Mouse (Mus musculus): ENCODE results near the gene Nudt3. TPM values are rescaled to one million over a fixed set of nuclear protein-coding genes. Genes with fewer than 3 reads are reported as not detected.

Nudt3 gene
- total RNA-seq, 2 experiments from 2014 or later: 78.9 to 143 TPM

- ATAC-seq (replicated peaks; ENCODE audit: low FRiP score, low TSS enrichment, poor library complexity, severe bottlenecking): peak; percentile 82
Observed at GRCm38 (mm10) chr17:27603522-27604234, 19.6 kb downstream of the Nudt3 start.

GRCm38 (mm10) chr17:27603036-27603435, 20.3 kb downstream of the Nudt3 start:
- 0 out of 2 replicates have a peak, but pooled peaks have one; percentile 2 for ATAC-seq (replicated peaks; ENCODE audit: low FRiP score, low TSS enrichment, poor library complexity, severe bottlenecking)

- ATAC-seq (replicated peaks; ENCODE audit: low FRiP score, low TSS enrichment, poor library complexity, severe bottlenecking): no peak
Observed at GRCm38 (mm10) chr17:27600869-27601268, 22.4 kb downstream of the Nudt3 start.

GRCm38 (mm10) chr17:27600286-27600685, 23.0 kb downstream of the Nudt3 start:
- no peak for ATAC-seq (replicated peaks; ENCODE audit: low FRiP score, low TSS enrichment, poor library complexity, severe bottlenecking)

- no peak for ATAC-seq (replicated peaks; ENCODE audit: low FRiP score, low TSS enrichment, poor library complexity, severe bottlenecking)
Observed at GRCm38 (mm10) chr17:27596376-27597190, 26.7 kb downstream of the Nudt3 start.

GRCm38 (mm10) chr17:27595659-27596375, 27.5 kb downstream of the Nudt3 start:
- ATAC-seq (replicated peaks; ENCODE audit: low FRiP score, low TSS enrichment, poor library complexity, severe bottlenecking): no peak

- no peak for ATAC-seq (replicated peaks; ENCODE audit: low FRiP score, low TSS enrichment, poor library complexity, severe bottlenecking)
Observed at GRCm38 (mm10) chr17:27592565-27592910, 30.8 kb downstream of the Nudt3 start.

- no peak for ATAC-seq (replicated peaks; ENCODE audit: low FRiP score, low TSS enrichment, poor library complexity, severe bottlenecking)
Observed at GRCm38 (mm10) chr17:27591826-27592564, 31.3 kb downstream of the Nudt3 start.

GRCm38 (mm10) chr17:27588231-27588630, 35.1 kb downstream of the Nudt3 start:
- ATAC-seq (replicated peaks; ENCODE audit: low FRiP score, low TSS enrichment, poor library complexity, severe bottlenecking): peak; percentile 35; the same call in 1 of the 2 replicates

GRCm38 (mm10) chr17:27587252-27587651, 36.0 kb downstream of the Nudt3 start:
- ATAC-seq (replicated peaks; ENCODE audit: low FRiP score, low TSS enrichment, poor library complexity, severe bottlenecking): peak; percentile 13; the same call in 1 of the 2 replicates

- ATAC-seq (replicated peaks; ENCODE audit: low FRiP score, low TSS enrichment, poor library complexity, severe bottlenecking): no peak
Observed at GRCm38 (mm10) chr17:27586661-27587060, 36.6 kb downstream of the Nudt3 start.

- peak; percentile 88 for ATAC-seq (replicated peaks; ENCODE audit: low FRiP score, low TSS enrichment, poor library complexity, severe bottlenecking)
Observed at GRCm38 (mm10) chr17:27583185-27583894, 40.0 kb downstream of the Nudt3 start.

GRCm38 (mm10) chr17:27580392-27581068, 42.8 kb downstream of the Nudt3 start:
- ATAC-seq (replicated peaks; ENCODE audit: low FRiP score, low TSS enrichment, poor library complexity, severe bottlenecking): no peak

- no peak for ATAC-seq (replicated peaks; ENCODE audit: low FRiP score, low TSS enrichment, poor library complexity, severe bottlenecking)
Observed at GRCm38 (mm10) chr17:27579816-27580215, 43.5 kb downstream of the Nudt3 start.

- ATAC-seq (replicated peaks; ENCODE audit: low FRiP score, low TSS enrichment, poor library complexity, severe bottlenecking): no peak
Observed at GRCm38 (mm10) chr17:27578487-27578886, 44.8 kb downstream of the Nudt3 start.

- no peak for ATAC-seq (replicated peaks; ENCODE audit: low FRiP score, low TSS enrichment, poor library complexity, severe bottlenecking)
Observed at GRCm38 (mm10) chr17:27577468-27577867, 45.8 kb downstream of the Nudt3 start.

- ATAC-seq (replicated peaks; ENCODE audit: low FRiP score, low TSS enrichment, poor library complexity, severe bottlenecking): no peak
Observed at GRCm38 (mm10) chr17:27576056-27576455, 47.2 kb downstream of the Nudt3 start.

- ATAC-seq (replicated peaks; ENCODE audit: low FRiP score, low TSS enrichment, poor library complexity, severe bottlenecking): no peak
Observed at GRCm38 (mm10) chr17:27575116-27575776, 48.0 kb downstream of the Nudt3 start.

Measured in megakaryocyte-erythroid progenitor cell, adult 5-6 weeks (primary cell).